Mouse (Mus musculus) yolk sac, embryonic 10.5 days (tissue): ENCODE results near the gene Ctsf.
A peak's percentile ranks its signal among the peaks of the same experiment; 100 is the strongest.
"Not testable (repeated sequence)": the region's sequence is repeated elsewhere in the genome, so short reads cannot be mapped to it uniquely, and the experiment has no call there.

ENCODE experiments used
- DNase-seq: peaks from one replicate; pipeline ENCODE4 v3.0.0-alpha.2; 2017; ENCODE audit warnings: low spot score

Gene Ctsf

GRCm38 (mm10) chr19:4850281-4850680 lies 4.6 kb upstream of the Ctsf start:
- no peak for DNase-seq

- DNase-seq, result no peak
Observed at GRCm38 (mm10) chr19:4855470-4855820, 515 bp downstream of the Ctsf start.

GRCm38 (mm10) chr19:4855951-4856350 lies 1.0 kb downstream of the Ctsf start:
- DNase-seq, result no peak

DNA sequence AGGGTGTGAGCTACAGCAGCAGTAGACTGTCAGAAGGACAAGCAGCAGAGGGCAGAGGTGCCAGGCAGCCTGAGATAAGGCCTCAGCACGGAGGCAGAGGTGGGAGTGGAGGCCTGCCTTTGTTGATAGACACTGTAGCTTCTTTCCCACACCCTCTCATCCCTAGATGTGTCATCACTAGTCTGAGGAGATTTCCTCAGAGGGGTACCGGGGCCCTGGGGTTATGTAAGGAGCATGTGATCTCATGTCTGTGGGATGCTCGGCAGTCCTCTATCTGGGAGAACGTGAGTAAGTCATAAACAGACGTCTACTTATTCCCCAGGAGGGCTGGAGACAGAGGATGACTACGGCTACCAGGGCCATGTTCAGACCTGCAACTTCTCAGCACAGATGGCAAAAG lies 4.2 kb downstream of the Ctsf start:
- no peak for DNase-seq

DNA sequence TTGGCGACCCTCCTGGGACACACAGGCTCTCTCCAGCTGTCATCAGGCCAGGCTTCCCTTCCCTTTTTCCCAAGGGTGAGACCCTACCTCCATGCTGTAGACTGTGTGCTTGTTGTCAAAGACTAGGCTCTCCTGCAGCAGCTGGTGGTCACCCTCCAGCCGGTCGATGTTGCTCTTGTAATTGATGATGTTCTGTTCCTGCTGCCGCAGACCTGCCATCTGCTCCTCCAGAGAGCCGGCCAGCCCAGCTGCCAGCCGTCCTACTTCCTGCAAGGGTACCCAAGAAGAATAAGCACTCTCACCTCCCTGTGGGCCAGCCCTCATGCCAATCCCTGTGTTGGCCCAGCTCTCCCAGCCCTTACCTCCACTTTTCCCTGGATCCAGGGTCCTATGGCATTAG lies 8.1 kb downstream of the Ctsf start:
- DNase-seq, result no peak

DNA sequence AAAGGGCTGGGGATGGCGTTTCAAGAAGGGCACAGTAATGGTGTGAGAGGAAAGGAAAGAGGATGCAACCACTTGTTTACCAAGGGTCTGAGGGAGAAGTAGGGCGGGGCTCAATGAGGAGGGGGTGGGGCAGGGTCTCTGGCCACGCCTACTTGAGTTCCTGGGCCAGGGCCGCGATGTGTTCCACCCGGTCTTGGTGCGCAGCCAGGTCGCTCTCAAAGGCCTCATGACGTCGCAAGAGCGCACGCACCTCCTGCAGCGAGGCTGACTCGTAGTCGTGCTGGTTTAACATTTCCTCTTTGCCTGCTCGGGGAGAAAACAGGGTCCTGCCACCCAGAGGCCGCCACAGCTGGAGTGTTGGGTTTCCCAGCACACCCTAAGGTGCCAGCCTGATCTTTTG lies 10.2 kb downstream of the Ctsf start:
- DNase-seq, result no peak

- DNase-seq, result not testable (repeated sequence)
Observed at GRCm38 (mm10) chr19:4874613-4875012, 19.7 kb downstream of the Ctsf start.

DNA sequence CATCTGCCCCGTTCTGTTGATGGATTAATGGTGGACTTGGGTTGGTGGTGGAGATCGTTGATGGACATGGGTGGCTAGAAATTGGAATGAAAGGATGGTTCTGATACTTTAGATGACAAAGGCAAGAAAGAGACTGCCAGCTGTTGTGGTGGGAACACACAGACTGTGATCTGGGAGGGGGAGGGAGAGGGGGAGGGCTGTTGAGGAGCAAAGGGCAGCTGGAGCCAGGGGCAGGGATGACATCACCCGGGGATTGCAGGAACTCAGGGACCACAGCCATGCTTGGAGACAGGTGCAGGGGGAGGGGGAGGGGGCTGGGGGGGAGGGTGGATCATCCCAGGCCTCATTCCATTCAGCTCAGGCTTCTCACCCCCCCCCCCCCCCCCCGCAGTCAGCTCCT lies 21.3 kb downstream of the Ctsf start:
- DNase-seq, result no peak

- DNase-seq, result no peak
Observed at GRCm38 (mm10) chr19:4876755-4877154, 21.8 kb downstream of the Ctsf start.

GRCm38 (mm10) chr19:4877785-4878184 lies 22.9 kb downstream of the Ctsf start, which contains the start of gene Actn3:
Gene Actn3 (minus strand): TSS chr19:4877909.
- peak; percentile 13 for DNase-seq

DNA sequence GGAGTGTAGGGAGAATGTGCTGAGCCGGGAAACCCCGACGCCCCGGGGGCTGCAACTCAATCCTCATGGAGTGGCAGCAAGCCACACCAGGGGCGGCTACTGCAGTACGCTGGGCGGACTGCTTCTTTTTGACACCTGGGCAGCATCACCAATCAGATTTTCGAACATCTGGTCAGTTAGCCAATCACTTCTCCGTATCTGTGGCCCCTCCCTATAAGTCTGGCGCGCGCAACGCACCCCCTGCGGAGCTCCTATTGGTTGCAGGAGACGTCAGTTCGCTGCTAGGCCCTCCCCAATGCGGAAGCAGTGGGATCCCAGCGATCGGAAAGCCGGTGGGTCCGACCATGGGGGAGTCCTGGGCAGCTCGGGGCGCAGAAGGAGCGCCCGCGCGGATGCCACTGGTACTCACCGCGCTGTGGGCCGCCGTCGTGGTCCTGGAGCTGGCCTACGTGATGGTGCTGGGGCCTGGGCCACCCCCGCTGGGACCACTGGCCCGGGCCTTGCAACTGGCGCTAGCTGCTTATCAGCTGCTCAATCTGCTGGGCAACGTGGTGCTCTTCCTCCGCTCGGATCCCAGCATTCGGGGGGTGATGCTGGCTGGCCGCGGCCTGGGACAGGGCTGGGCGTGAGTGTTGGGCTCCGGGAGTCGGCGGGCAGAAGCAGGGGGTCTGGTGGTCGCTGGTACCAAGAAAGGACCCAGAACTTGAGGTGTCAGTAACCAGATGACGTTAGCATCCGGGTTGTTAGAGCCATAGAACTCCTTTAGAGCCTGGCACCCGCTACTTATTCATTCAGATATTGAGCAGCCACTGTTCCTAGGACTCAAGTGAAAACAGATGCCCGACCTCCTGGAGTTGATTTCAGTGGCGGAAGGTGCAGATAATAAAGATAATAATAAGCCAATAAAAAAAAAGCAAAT lies 23.7 kb downstream of the Ctsf start, which contains the start of gene Zdhhc24:
Gene Zdhhc24, plus strand, starts transcription at position 264 of the 919 bp plus-strand sequence.
- peak; percentile 96 for DNase-seq

- no peak for DNase-seq
Observed at GRCm38 (mm10) chr19:4879324-4879703, 24.4 kb downstream of the Ctsf start.

- DNase-seq, result no peak
Observed at GRCm38 (mm10) chr19:4883961-4884360, 29.0 kb downstream of the Ctsf start.

DNA sequence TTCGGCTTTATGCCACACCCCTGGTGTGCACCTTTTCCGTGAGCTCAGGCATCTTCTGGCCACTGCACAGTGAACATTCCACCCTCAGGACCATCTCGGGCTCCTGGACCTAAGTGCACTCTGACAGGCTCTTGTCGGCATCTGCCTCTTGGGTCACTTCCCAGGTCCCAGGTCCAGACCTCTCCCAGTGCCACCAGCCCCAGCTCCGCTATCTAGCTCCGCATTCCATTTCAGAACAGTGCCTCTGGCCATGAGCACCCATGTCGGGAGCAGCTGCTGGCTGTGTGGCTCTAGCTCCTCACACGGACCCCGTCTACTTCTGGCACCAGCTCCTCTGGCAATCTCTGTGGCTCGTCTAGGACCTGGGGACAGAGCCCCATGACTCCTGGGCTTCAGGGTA lies 34.9 kb downstream of the Ctsf start:
- DNase-seq, result no peak

GRCm38 (mm10) chr19:4891798-4892197 lies 36.9 kb downstream of the Ctsf start:
- DNase-seq, result no peak

- no peak for DNase-seq
Observed at GRCm38 (mm10) chr19:4896780-4897520, 42.0 kb downstream of the Ctsf start.

DNA sequence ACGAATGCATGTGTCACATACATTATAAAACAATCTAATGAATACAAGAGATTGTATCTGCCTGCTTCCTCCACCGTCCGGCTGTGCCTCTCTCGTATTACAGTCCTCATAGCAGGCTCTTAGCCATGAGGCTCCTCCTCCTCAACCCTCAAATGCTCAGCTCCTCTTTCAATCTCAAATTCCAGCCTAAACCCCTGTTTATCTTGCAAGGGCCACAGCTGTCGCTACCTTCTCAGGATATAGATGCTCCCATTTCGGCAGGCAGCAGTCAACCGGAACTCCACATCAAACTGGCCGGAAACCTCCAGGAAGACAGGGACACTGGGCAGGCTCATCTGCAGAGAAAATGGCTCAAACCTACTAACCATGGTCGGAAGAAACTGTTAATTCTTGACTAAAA lies 44.0 kb downstream of the Ctsf start:
- DNase-seq, result no peak

GRCm38 (mm10) chr19:4899888-4900287 lies 45.0 kb downstream of the Ctsf start:
- DNase-seq, result no peak

GRCm38 (mm10) chr19:4905979-4906794 lies 51.3 kb downstream of the Ctsf start, which contains the start of gene Bbs1:
Gene Bbs1 (minus strand): TSS chr19:4906628.
- DNase-seq, result peak; percentile 71

DNA sequence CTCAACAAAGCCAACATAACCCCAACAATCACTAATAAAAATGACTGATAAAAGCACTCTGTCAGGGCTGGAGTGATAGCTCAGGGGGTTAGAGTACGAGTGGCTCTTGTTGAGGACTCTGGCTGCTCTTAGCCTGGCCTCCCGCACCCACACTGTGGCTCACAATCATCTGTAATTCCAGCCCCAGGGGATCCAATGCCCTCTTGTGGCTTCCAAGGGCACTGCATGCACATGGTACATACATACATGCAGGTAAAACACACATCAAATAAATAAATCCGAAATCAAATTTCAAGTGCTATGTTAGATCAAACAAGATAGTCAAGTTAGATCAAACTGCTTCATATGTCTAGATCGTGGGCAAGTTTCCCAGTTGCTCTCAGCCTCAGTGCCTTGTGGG lies 53.2 kb downstream of the Ctsf start:
- DNase-seq, result no peak

- DNase-seq, result no peak
Observed at GRCm38 (mm10) chr19:4909376-4909775, 54.4 kb downstream of the Ctsf start.
